Mouse (Mus musculus): Measurements from ENCODE around the gene Tnp1.

DNA sequence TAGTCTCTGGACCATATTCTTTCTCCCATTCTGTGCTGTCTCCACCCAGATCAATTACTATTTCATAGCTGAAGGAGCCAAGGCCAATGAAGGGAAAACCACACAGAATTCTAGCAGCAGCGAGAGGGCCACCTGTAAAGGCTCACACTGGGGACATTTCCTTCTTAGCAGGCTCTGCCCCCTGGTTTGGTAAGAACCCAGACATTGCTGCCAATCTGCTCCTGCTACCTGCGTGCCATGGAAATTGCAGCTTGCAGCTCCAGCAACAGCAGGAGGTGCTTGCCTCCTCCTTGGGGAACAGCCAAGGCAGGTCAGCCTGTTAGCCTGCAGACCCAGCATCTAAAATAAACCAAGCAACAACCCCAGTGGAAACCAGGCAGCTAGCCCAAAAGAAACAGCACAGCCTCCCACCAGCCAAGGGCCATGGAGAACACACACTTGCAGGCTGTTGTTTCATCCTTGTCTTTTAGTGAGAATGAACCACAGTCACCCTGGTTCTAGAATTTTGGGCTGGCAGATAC lies 22.7 kb downstream of the Tnp1 start:
- TF ChIP-seq POLR2A (IDR thresholded peaks at IDR 0.05; ENCODE audit: insufficient read depth, low read depth, low read length) (no peak), CTCF (IDR thresholded peaks at IDR 0.05; ENCODE audit: insufficient read depth, low read depth, low read length) (no peak)
